12 mouse cellular contexts compared by ENCODE assay signal in genomic region chr5:110970162-110970780, GRCm38 (mm10).
A peak's percentile ranks its signal among the peaks of the same experiment; 100 is the strongest.
DNase-seq lines count a peak whose midpoint lies in the region; ATAC-seq lines count a peak whose summit lies in the region.
"Had no signal": no experiment of that assay in that cellular context is flagged by ENCODE, and none has a peak within 500 bp of the region (broad histone marks: within the 10 kb centered on the region; RNA-seq: fewer than 3 reads in every experiment).

No protein-coding gene starts in this region.

- no peaks in the 10 kb centered on the region for H3K36me3 ChIP-seq in kidney, embryonic 14.5 days (ENCODE audit: control insufficient read depth, insufficient read depth, low read length)
- 0 out of 2 replicates have a peak, but pooled peaks cover 7% of the 10 kb centered on the region for H3K36me3 ChIP-seq in forebrain, embryonic 13.5 days (ENCODE audit: poor library complexity, severe bottlenecking)
- H3K36me3 ChIP-seq: liver, embryonic 15.5 days had no signal

- H3K4me1 ChIP-seq in kidney, embryonic 14.5 days (ENCODE audit: control insufficient read depth, insufficient read depth, low read length), result no peaks in the 10 kb centered on the region
- peaks cover 18% of the 10 kb centered on the region for H3K4me1 ChIP-seq in forebrain, embryonic 13.5 days
- H3K4me1 ChIP-seq: liver, embryonic 15.5 days; neural tube, embryonic 12.5 days had no signal

- 77% methylated on average over 9 of the region's 9 CpGs for WGBS in kidney, embryonic 14.5 days
- 84% methylated on average over 9 of the region's 9 CpGs for WGBS in forebrain, embryonic 13.5 days

- no peak overlapping the region for H3K4me2 ChIP-seq in kidney, embryonic 14.5 days (replicated peaks; ENCODE audit: low read depth, low read length)
- no peak overlapping the region for H3K4me2 ChIP-seq in forebrain, embryonic 13.5 days
- H3K4me2 ChIP-seq: liver, embryonic 15.5 days; neural tube, embryonic 12.5 days had no signal

- no peaks in the 10 kb centered on the region for H3K9me3 ChIP-seq in kidney, embryonic 14.5 days (ENCODE audit: control insufficient read depth, low read length)
- H3K9me3 ChIP-seq in forebrain, embryonic 13.5 days (replicated peaks), result no peaks in the 10 kb centered on the region
- H3K9me3 ChIP-seq: liver, embryonic 15.5 days; neural tube, embryonic 12.5 days had no signal

- H3K9ac ChIP-seq in kidney, embryonic 14.5 days (ENCODE audit: low read depth, low read length), result no peak overlapping the region
- H3K9ac ChIP-seq in forebrain, embryonic 13.5 days, result no peak overlapping the region
- H3K9ac ChIP-seq: liver, embryonic 15.5 days; neural tube, embryonic 12.5 days had no signal

- peak; percentile 23 for DNase-seq in kidney, adult 11 months
- DNase-seq in adrenal gland, postnatal 36 days, result peak; percentile 20 to 34
- DNase-seq in heart, postnatal 14 days, result peak; percentile 53 to 68
- no peak for DNase-seq in thymus, postnatal 10 days (ENCODE audit: low spot score in 2 of 2)
- DNase-seq in layer of hippocampus, adult 9-10 months (ENCODE audit: low spot score), result no peak

- H3K27ac ChIP-seq in kidney, embryonic 14.5 days (ENCODE audit: low read depth, low read length), result no peak overlapping the region
- H3K27ac ChIP-seq in forebrain, embryonic 13.5 days, result no peak overlapping the region
- H3K27ac ChIP-seq: liver, embryonic 15.5 days; neural tube, embryonic 12.5 days had no signal

- ATAC-seq in kidney, embryonic 14.5 days (ENCODE audit: low FRiP score, low TSS enrichment), result no peak
- peak; percentile 86 for ATAC-seq in megakaryocyte, adult 5-6 weeks (ENCODE audit: poor library complexity, severe bottlenecking)
- no peak for ATAC-seq in forebrain, embryonic 13.5 days
- ATAC-seq: intestine, postnatal 0 days had no signal

- no peak overlapping the region for H3K4me3 ChIP-seq in kidney, embryonic 14.5 days (ENCODE audit: low read length)
- H3K4me3 ChIP-seq in forebrain, embryonic 13.5 days, result no peak overlapping the region
- H3K4me3 ChIP-seq: erythroblast, embryonic 14.5 days; liver, embryonic 15.5 days; neural tube, embryonic 12.5 days had no signal

- intact Hi-C loops in heart, postnatal 14 days (cut with DNase I), result no loop called here

- no peaks in the 10 kb centered on the region for H3K27me3 ChIP-seq in kidney, embryonic 14.5 days (ENCODE audit: control insufficient read depth, insufficient read depth, low read length)
- H3K27me3 ChIP-seq in forebrain, embryonic 13.5 days, result no peaks in the 10 kb centered on the region
- H3K27me3 ChIP-seq: liver, embryonic 15.5 days; neural tube, embryonic 12.5 days had no signal

Comparison
In these comparisons a context has a peak if more than half of its experiments do, and no peak if none do; other contexts are left out.
1. DNase-seq: peak in kidney, adult 11 months (single experiment), adrenal gland, postnatal 36 days (2 of 2) and heart, postnatal 14 days (2 of 2); none in thymus, postnatal 10 days (0 of 2) and layer of hippocampus, adult 9-10 months (single experiment).